Mouse (Mus musculus) neural tube, embryonic 11.5 days (tissue): ENCODE data around the gene Hspb3. TPM values are rescaled to one million over a fixed set of nuclear protein-coding genes. Genes with fewer than 3 reads are reported as not detected.
A peak's percentile ranks its signal among the peaks of the same experiment; 100 is the strongest.

Experiments used
- ATAC-seq: fragments of 200-750 bp; cut with Nextera tagmentation; 2 replicates; pipeline ENCODE4 v1.8.0; 2017; ENCODE audit warnings: moderate number of reproducible peaks, mild to moderate bottlenecking, moderate TSS enrichment, moderate library complexity; ENCODE audit not compliant: insufficient read depth, low FRiP score, low TSS enrichment
- DNase-seq: peaks from one replicate; pipeline ENCODE4 v3.0.0-alpha.2; 2015; ENCODE audit warnings: low spot score
- H3K27ac ChIP-seq: fragments of 300-500 bp; sonication (generic); 2 replicates; pipeline ENCODE4 v1.5.1; 2014; ENCODE audit warnings: low read depth, mild to moderate bottlenecking, low read length
- H3K27me3 ChIP-seq: fragments of 300-500 bp; sonication (generic); 2 replicates; pipeline ENCODE4 v1.6.1; 2014; ENCODE audit warnings: mild to moderate bottlenecking, low read length, mixed read lengths; ENCODE audit not compliant: control insufficient read depth, insufficient read depth
- H3K36me3 ChIP-seq: fragments of 300-500 bp; sonication (generic); 2 replicates; pipeline ENCODE4 v1.6.1; 2014; ENCODE audit warnings: mild to moderate bottlenecking, low read length, moderate library complexity, mixed read lengths; ENCODE audit not compliant: control insufficient read depth, insufficient read depth
- H3K4me1 ChIP-seq: fragments of 300-500 bp; sonication (generic); 2 replicates; pipeline ENCODE4 v1.6.1; 2014; ENCODE audit warnings: low read length, mixed read lengths; ENCODE audit not compliant: control insufficient read depth, insufficient read depth
- H3K4me2 ChIP-seq: fragments of 300-500 bp; sonication (generic); 2 replicates; pipeline ENCODE4 v1.6.1; 2014; ENCODE audit warnings: low read depth, mild to moderate bottlenecking, moderate library complexity
- H3K4me3 ChIP-seq: fragments of 300-500 bp; sonication (generic); 2 replicates; pipeline ENCODE4 v1.5.1; 2014; ENCODE audit warnings: low read depth, low read length
- H3K9ac ChIP-seq: fragments of 300-500 bp; sonication (generic); 2 replicates; pipeline ENCODE4 v1.6.1; 2014; ENCODE audit warnings: mild to moderate bottlenecking, low read length
- H3K9me3 ChIP-seq: fragments of 300-500 bp; sonication (generic); 2 replicates; pipeline ENCODE4 v1.6.1; 2016; ENCODE audit warnings: low read length; ENCODE audit not compliant: control insufficient read depth
- WGBS: fragments of 180-500 bp; shearing (Covaris S2); extraction: QIAGEN DNeasy Blood & Tissue Kit; methylation state at CpG from one replicate; pipeline ENCODE4 v1.1.7; 2014; 5-methylcytosine and 5-hydroxymethylcytosine counted together
- polyA plus RNA-seq: library from polyadenylated mRNA; unstranded; fragments of >200 nt; fragmentation: Nextera tagmentation; extraction: Ambion mirVana; gene quantifications from 2 replicates; pipeline ENCODE4 v1.2.1, GENCODE M21; 2014

Gene Hspb3
- 0.32 and 0.41 TPM in 2 replicates for polyA plus RNA-seq

DNA sequence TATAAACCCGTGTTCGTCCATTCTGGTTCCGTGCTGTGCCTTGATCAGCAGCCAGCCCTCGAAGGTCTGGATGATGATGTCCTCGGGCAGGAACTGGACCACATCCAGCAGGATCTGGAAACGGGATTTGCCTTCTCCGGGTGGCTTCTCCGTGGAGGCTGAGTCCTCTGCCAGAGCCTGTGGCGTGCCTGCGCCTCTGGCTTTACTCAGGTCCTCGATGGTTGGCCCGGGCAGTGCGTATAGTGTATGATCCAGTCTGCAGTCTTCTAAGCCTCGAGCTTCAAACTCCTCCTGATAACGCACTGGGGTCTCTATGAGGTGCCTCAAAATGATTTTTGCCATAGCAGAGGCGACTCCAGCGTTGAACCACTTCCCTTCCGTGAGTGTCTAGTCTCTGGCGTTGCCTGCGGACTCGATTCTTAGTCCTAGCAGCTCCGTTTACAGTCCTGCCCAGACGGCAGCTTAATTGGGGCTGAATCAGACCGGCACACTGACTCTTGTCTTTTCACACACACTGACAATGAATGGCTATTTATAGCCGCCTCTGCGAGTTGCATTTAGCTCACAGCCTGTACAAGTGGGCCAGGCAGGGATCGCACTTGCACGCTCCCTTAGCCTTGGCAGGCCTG is at the start of gene Hspb3:
Hspb3 (minus strand) TSS at position 526 of the 629 bp plus-strand sequence.
- no peak within 1 kb of the TSS for H3K27ac ChIP-seq
- no peaks in the 10 kb centered on the region for H3K27me3 ChIP-seq
- no peak within 1 kb of the TSS for H3K4me3 ChIP-seq
- ATAC-seq (peak; percentile 58; the same call in 1 of the 2 replicates), DNase-seq (peak; percentile 17)
- peak within 1 kb of the TSS; percentile 15; the same call in 1 of the 2 replicates for H3K9ac ChIP-seq
- 66% methylated on average over 28 of the region's 28 CpGs for WGBS
- H3K4me2 ChIP-seq = no peak within 1 kb of the TSS
- no peaks in the 10 kb centered on the region for H3K9me3 ChIP-seq
- H3K4me1 ChIP-seq = no peaks in the 10 kb centered on the region
- H3K36me3 ChIP-seq = no peaks in the 10 kb centered on the region

DNA sequence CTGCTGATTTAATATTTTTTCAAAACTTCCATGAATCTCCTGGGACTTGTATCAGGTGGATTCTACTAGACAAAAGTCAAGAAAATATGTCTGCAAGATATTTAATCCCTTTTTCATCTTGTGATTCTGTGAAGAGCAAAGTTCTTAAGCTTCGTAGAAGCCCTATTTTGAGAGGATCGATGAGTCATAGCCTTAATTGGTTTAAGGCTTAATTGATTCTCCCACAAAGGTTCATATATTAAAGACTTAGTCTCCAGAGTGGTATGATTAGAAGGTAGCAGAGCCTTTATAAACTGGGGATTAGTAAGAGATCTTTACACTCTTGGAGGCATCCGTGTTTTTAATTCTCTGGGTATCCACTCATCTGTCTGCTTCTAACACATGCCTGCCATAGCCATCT is 49.7 kb upstream of the Hspb3 start:
- H3K27ac ChIP-seq = no peak overlapping the region
- H3K9me3 ChIP-seq = no peaks in the 10 kb centered on the region
- no peaks in the 10 kb centered on the region for H3K36me3 ChIP-seq
- H3K4me3 ChIP-seq = no peak overlapping the region
- WGBS = 85% methylated on average over 3 of the region's 3 CpGs
- DNase-seq (no peak), ATAC-seq (no peak)
- no peaks in the 10 kb centered on the region for H3K27me3 ChIP-seq
- H3K9ac ChIP-seq = no peak overlapping the region
- no peak overlapping the region for H3K4me2 ChIP-seq
- no peaks in the 10 kb centered on the region for H3K4me1 ChIP-seq

DNA sequence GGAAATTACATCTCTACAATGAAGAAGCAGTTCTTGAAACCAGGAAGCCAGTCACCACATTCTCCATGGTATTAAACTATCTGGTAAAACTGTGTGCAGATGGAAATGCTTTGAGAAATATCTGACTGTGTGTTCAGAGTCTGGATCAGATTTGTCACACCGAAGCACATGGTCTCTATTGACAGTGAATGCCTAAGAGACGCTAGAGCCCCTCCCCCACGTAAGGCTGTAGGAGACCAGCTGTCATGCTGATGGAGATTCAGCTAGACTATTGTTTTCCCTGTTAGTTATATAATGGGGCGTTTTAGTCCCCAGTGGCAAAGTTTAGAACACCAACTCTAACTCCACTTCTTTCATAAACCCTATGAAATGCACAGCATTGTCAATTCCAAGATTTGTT is 42.7 kb upstream of the Hspb3 start:
- no peaks in the 10 kb centered on the region for H3K36me3 ChIP-seq
- DNase-seq = peak; percentile 52
- H3K4me3 ChIP-seq = no peak overlapping the region
- H3K9ac ChIP-seq = no peak overlapping the region
- 16% methylated on average over 4 of the region's 4 CpGs for WGBS
- no peak overlapping the region for H3K4me2 ChIP-seq
- no peaks in the 10 kb centered on the region for H3K27me3 ChIP-seq
- H3K27ac ChIP-seq = no peak overlapping the region
- H3K4me1 ChIP-seq = no peaks in the 10 kb centered on the region
- no peaks in the 10 kb centered on the region for H3K9me3 ChIP-seq
- peak; percentile 67; the same call in 1 of the 2 replicates for ATAC-seq

DNA sequence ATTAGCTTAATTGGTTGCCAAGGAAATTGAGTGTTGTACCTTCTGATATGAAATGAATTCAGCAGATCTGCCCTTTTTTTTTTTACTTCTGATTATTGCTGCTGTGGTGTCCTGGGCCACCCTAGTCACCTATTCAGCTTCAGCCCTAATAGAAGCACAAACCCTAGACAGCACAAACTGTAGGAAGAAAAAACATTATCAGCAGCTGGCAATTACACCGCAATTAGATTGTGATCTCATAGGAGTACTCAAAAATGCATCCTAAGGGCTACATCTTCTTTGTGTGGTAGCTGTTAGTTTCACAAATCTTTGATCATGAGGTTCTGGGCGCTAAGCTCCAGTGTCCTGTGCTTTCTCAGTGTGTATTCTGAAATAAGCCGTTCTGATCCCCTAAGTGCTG is 37.7 kb upstream of the Hspb3 start:
- no peak for DNase-seq
- Histone ChIP-seq H3K4me1 (no peaks in the 10 kb centered on the region), H3K27me3 (no peaks in the 10 kb centered on the region), H3K4me3 (no peak overlapping the region), H3K36me3 (no peaks in the 10 kb centered on the region), H3K9me3 (no peaks in the 10 kb centered on the region), H3K9ac (no peak overlapping the region), H3K27ac (no peak overlapping the region), H3K4me2 (no peak overlapping the region)
- ATAC-seq = no peak
- 85% methylated on average over 3 of the region's 3 CpGs for WGBS

DNA sequence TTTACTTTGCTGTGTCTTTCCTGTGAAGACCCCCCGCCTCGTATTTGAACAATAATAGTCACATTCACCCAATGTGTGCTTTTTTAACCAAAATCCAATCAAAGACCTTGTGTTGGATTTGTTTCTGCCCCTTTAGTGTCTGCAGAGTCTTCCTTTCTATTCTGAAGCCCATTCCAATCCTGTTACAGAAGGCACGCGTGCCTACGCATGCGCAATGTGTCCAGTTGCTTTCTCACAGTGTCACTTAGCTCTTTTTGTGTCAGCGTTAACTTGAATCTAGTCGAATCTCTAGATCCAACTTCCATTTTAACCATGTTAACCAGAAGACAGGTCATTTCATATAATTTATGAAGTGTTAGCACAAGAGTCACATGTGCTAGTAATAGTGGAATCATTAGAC is 36.5 kb upstream of the Hspb3 start:
- Histone ChIP-seq H3K4me1 (no peaks in the 10 kb centered on the region), H3K27ac (no peak overlapping the region), H3K27me3 (no peaks in the 10 kb centered on the region), H3K4me3 (no peak overlapping the region), H3K36me3 (no peaks in the 10 kb centered on the region), H3K9me3 (no peaks in the 10 kb centered on the region), H3K4me2 (no peak overlapping the region), H3K9ac (no peak overlapping the region)
- ATAC-seq (no peak), DNase-seq (no peak)
- WGBS = 93% methylated on average over 8 of the region's 8 CpGs

DNA sequence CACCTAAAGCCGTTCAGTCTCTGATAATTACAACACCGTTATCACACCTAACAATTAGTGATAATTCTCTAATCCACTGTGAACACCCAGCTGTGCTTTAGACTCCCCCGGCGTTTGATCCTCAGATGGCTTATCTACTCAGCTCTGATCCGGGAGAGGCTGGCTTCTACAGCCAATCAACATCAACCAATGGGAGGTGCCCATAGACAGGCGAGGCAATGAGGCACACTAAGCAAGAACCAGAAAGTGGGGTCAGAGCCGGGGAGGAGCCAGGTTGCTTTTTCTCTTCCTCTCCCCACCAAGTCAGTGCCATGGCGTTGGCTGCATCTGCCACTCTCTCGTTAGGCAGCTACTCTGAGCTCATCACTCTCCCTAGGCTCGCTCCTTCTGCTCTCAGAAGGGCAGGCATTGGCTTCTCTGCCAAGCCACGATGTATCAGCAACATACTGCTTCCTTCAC is 36.0 kb upstream of the Hspb3 start:
- ATAC-seq = no peak
- WGBS = 63% methylated on average over 11 of the region's 11 CpGs

DNA sequence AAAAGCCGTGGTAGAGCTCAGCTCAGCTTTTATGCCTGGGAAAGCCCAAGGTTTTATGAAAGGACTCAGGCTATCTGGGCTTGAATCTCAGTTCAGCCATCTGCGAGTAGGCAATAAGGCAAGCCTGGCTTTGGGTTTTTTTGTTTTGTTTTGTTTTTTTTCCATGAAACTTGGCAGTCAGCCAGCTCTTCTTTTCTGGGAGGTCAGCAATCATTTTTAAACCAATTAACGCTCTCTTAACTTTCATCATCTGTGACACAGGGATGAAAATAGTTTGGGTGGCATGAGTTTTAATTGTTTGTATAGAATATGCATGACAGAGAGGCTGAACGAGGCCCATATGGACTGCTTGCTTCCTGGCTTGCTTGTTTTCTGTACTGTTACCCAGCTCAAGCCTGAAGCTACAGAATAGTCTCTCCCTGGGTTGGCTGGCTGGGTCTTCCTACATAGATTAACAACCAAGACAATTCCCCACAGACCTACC is 33.4 kb upstream of the Hspb3 start:
- Histone ChIP-seq H3K9ac (no peak overlapping the region), H3K4me2 (no peak overlapping the region), H3K4me1 (no peaks in the 10 kb centered on the region), H3K27me3 (no peaks in the 10 kb centered on the region), H3K4me3 (no peak overlapping the region), H3K36me3 (no peaks in the 10 kb centered on the region), H3K27ac (no peak overlapping the region), H3K9me3 (no peaks in the 10 kb centered on the region)
- ATAC-seq = no peak
- DNase-seq = no peak
- WGBS = 76% methylated on average over 4 of the region's 4 CpGs

More for the DNA sequence above, 36.0 kb upstream of the Hspb3 start:
- no peaks in the 10 kb centered on the region for H3K4me1 ChIP-seq
- no peak overlapping the region for H3K9ac ChIP-seq
- H3K4me3 ChIP-seq = no peak overlapping the region
- no peak overlapping the region for H3K27ac ChIP-seq
- H3K27me3 ChIP-seq = no peaks in the 10 kb centered on the region
- DNase-seq = no peak
- no peak overlapping the region for H3K4me2 ChIP-seq
- H3K36me3 ChIP-seq = no peaks in the 10 kb centered on the region
- H3K9me3 ChIP-seq = no peaks in the 10 kb centered on the region

DNA sequence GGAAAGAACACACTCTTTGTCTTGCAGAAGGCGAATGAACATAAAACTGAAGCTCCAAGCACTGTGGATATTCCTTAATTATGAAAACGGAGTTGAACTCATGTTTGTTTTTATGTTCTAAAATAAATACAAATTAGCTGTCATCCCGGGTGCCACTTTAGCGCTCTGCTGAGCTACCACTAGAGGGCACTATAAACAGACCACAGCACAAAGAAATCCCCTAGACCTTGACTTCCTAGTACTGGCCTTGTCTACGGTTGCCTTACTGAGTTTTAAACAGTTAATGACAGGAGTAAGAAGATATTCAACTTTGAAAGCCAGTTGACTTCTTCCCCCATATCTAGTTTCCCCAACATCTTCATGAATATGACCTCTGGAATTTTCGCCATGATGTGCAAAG is 29.9 kb upstream of the Hspb3 start:
- 22% methylated on average over 6 of the region's 6 CpGs for WGBS
- Histone ChIP-seq H3K36me3 (no peaks in the 10 kb centered on the region), H3K27me3 (no peaks in the 10 kb centered on the region), H3K4me1 (no peaks in the 10 kb centered on the region), H3K27ac (no peak overlapping the region), H3K9me3 (no peaks in the 10 kb centered on the region), H3K4me3 (no peak overlapping the region), H3K4me2 (no peak overlapping the region), H3K9ac (no peak overlapping the region)
- ATAC-seq = peak; percentile 53; the same call in 1 of the 2 replicates
- DNase-seq = peak; percentile 48

DNA sequence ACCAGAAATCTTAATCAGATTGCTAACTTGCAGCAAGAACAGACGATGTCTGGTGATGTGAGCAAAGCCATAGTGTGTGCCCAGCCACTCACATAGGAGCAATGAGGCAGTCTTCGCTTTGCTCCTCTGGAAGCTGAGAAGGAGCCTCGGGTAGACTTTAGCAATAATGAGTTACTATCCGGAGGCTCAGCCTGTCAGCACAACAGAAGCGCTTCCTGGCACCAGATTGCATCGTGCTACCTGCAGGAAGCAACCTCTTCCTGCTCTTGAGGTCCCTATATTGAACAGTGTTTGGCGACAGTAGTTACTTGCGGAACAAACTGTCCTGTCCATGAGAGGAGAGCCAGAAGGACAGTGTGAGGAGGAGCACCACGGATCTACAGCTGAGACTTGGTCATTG is 28.2 kb upstream of the Hspb3 start:
- no peaks in the 10 kb centered on the region for H3K9me3 ChIP-seq

More for the DNA sequence above, 28.2 kb upstream of the Hspb3 start:
- Histone ChIP-seq H3K9ac (no peak overlapping the region), H3K36me3 (no peaks in the 10 kb centered on the region), H3K4me1 (no peaks in the 10 kb centered on the region), H3K4me2 (no peak overlapping the region), H3K4me3 (no peak overlapping the region), H3K27ac (no peak overlapping the region), H3K27me3 (no peaks in the 10 kb centered on the region)
- DNase-seq = no peak
- WGBS = 67% methylated on average over 9 of the region's 9 CpGs
- ATAC-seq = no peak
